Mouse (Mus musculus): ENCODE results near the gene Pmf1.
A peak's percentile ranks its signal among the peaks of the same experiment; 100 is the strongest.

The Pmf1 gene

DNA sequence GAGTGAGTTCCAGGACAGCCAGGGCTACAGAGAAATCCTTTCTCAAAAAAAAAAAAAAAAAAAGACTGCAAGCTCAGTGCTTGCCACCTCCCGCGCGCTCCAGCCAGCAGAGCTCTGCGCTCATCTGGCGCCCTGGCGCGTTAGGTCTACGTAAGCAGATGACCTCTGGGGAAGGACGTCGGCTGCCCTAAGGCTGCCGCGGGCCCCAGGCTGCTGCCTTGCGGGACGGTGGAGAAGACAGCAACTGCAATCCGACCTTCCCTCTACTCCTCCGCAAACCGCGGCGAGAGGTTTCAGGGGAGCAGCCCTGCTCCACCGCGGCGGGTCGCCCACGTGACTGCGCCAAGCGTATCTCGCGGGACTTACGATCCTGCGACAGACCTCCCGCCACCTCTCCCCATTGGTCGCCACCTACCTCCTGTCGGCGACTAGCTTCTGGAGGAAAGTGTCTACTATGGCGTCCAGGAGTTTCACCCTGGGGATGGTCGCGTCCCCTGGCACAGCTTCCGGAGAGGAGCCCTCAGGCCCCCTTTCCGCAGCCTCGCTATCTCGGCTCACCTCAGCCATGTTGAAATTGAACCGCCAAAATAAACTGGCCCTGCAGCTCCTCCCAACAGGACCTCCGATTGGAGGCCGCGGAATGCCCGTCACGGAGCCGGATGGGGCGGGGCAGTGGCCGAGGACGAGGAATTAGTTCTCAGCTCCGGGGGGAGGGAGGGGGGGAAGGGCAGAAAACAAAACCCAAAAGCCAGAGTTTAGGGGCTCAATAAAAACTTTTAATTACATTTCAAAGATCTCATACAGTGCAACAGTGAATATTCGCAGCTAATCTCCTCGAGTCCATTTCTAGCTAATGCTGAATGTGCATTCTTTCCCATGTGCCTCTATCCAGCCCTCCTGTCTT lies at the start of gene Pmf1:
Gene Pmf1 (minus strand): TSS at position 591 of the 904 bp plus-strand sequence.
- peak; percentile 95 for DNase-seq

DNA sequence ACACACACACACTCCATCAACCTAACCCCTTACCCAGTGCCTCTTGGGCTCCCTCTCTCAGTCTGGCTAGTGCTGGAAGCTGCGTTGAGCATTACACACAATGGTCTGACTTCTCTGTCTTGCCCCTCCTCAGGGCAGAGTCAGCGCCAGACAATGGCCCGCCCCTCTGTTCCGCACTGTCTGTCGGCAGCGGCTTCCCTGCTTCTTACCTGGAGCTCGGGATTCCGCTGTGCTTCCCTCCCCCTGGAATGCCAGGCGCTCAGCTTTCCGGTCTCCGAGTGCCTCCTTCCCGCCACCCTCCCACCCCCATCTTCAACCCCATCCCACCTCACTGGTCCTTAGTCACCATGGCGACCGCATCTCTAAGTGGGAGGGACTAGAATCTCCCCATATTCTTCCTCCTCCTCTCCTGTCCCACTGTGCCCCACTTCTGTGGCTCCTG lies 48.7 kb upstream of the Pmf1 start:
- peak; percentile 70 for DNase-seq

DNA sequence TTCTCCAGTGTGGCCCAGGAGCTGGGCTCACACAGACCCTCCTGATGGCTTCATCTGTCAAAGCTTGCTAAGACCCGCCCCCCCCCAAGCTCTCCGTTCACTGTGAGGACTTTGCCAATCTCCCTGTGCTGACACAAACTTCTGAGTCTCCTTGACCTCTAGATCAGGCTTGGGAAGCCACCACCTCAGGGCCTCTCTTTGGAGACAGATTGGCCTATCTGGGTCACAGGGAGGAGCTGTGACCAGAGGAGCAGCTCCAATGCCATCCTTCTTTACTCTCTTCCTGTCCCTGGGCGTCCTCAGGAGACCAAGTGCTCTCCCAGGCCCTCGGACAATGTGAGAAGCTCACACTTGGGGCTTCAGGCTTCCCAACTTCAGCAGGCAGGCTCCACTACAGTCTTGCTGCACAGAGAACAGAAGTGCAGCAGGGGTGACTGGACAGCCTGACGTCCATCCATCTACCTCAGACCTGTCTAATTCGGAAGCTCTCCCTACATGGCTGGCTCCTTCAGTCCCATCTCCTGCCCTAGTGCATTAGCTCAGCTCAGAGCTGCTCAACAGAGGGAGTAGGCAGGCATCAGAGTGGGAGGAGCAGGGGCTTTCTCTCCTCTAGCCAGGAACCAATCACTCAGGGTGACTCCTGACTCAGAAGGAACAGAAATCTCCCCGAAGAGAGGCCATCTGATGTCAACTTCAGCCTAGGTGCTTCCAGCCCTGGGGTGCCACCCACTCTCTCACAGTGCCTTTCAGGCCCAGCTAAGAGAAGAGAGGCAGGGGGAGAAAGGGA lies 46.8 kb upstream of the Pmf1 start:
- no peak for DNase-seq

DNA sequence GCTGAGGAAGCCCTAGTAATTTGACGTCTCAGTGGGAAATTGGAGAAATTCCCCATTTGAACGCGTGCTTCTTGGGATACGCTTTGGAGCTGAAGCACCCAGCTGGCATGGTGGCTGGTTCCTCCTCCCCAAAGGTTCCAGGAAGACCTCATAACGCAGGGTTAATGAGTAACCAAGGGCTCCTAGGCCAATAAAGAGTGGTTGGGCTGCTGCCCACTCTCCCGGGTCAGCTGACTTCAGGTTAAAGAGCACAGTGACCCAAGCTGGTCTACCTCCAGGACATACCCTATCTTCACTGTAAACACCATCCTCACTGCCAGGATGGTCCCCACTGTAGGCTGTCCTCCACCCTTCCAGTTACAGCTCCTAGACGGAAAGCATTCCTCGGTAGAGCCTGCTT lies 46.2 kb upstream of the Pmf1 start:
- DNase-seq: no peak

DNA sequence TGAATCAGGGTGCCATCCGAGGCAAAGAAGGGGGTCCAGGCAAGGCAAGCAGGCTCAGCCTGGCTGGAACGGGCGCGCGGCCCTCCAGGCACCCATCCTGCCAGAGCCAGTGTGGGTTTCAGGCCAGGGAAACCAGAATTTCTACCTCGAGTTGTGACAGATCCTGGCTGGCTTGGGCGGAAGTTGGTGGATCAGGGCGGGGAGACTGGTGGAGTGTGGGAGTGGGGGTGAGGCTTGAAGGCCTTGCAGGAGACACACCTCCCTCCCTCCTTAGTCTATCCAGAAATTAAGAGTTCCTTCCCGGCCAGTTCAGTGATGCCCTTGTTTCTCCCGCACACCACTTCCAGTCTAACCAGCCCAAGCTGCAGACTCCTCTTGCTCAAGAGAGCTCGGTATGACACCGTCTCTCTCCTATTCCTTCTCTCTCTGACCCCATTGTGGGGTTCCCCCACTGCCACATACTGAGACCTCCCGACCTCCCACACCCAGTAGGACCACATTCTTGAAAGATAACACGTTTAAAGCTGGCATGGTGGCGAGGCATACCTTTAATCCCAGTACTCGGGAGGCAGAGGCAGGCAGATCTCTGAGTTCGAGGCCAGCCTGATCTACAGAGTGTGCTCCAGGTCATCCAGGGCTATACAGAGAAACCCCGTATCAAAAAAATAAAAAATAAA lies 45.6 kb upstream of the Pmf1 start:
- DNase-seq: no peak

DNA sequence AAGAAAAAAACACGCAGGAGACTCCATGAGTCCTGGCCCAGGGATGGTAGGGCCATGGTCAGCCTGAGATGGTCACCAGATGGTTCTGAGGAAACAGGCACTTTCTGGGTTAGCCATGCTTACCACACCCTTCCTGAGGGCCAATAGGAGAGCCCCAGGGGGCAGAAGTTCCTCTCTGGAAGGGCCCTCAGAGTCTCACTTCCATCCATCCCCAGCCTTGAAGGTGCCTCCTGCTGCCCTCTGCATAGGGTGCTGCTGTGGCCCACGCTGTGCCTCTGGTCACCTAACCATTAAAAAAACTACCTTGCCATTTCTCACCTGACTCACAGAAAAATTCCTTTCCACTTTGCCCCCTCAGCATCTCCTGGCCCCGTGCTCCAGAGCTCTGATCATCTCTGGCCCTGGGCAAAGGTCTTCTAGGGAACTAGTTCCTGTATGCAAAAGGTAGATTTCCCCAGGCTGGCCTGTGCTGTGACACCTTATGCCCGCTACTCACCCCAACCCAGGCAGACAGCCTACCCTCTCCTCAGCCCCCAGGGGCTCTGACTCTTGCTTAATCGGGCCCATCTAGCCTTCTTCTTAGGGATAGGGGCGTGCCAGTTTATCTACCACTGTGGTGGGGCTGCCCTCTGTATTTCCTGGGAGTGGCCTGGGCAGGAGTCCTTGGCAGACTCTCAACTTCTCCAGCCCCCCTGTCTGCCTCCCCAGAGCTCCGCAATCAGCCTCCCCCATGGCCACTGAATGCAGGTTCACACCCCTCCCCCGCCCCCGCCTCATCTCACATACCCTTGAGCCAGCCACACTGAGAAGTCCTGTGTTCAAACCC lies 44.8 kb upstream of the Pmf1 start:
- no peak for DNase-seq

DNA sequence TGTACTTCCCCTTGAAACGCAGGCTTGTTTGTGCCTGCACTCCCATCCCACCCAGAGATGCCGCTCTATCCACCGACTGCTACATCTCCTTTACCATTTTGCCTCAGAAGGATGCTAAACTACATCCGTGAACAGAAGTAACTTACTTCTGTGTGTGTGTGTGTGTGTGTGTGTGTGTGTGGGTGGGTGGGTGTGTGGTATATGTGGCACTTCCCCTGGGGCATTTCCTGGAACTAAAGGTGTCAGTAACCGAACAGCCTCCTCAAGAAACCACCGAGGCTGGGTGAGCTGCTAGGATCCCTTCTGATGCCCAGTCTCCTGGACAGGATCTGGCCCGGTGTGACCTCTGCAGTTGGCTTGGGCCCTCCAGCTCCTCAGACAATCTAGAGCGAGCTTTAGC lies 43.9 kb upstream of the Pmf1 start:
- DNase-seq: no peak

DNA sequence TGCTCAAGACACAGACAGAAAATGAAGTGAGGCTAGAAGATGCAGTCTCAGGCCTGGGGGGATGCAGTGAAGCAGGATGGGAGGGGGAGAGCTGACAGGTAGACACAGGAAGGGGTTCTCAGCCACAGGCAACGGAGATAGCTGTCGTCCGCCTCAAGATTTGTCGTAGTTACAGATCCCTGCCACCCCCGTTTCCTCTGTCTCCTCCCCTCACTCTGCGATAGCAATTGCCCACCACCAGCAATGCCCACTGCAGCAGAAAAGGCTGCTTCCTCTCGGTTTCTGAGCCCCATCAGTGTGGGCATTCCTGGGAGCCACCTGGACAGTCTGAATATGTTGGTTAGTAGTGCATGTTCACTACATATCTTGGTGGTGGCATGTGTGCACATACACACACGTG lies 43.2 kb upstream of the Pmf1 start:
- DNase-seq: no peak

DNA sequence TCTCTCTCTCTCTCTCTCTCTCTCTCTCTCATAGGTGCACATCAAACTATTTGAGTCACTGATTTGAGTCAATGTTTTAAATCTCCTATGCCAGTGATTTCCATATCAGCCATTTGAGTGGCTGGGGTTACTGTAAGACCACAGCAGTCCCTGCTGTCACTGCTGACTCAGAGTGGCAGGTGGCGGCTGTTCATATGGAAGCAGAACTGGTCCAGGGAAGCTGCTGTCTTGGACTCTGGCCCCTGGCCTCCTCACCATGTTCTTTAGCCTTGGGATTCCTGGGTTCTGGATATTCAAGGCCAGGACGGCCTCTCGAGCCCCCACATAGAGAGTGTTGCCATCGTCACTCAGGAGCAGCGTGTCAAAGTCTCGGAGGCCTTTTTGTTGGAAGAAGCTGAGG lies 42.6 kb upstream of the Pmf1 start:
- no peak for DNase-seq

DNA sequence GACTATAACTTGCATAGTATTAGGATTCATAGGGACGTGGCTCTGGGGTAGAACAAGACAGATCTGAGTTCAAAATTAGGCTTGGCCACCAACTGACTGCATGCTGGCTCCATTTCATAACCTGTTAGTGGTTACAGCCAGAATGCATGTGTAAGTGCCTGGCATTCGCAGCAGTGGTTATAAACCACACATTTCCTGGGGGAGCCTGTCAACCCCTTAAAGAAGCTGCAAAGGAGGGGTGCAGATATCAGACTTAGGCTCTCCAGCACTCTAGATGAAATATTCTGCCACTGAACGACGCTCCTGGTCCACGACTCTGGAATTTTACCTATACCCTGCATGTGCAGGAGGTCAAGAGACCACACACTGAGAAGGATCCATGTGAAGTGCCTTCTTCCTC lies 42.1 kb upstream of the Pmf1 start:
- no peak for DNase-seq

DNA sequence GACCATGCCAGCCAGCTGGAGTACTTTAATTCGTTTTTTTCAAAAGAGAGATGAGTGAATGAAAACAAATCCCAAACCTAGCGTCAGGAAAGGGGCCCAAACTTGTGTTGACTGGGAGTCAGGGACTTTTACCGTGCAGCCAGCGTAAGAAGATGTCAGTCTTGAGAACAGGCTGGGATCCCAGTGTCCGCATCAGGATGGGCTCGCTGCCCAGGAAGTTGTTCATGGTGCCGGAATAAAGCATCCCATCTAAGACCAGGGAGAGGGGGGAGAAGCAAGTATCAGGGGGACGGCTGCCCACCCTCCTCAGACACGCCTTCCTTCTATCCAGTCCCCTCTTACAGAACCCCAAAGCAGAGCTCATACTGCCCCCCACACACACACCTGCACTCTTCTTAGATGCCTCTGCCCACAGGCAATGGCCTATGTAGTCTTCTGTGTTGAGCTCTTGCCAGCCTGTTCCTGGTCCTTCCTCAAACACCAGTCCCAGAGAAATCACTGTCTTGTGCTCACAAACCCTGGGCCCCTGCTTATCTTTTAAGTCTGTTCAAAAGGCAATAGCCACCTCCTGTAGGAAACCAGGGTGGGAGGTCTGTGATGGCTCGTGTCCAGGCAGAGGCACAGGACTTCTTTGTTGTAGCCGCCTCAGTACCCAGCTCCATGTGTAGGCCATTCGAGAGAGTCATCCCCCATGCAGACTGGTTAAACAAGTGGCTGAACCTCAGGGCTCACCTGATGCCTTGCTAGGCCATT lies 40.4 kb upstream of the Pmf1 start:
- DNase-seq: no peak

DNA sequence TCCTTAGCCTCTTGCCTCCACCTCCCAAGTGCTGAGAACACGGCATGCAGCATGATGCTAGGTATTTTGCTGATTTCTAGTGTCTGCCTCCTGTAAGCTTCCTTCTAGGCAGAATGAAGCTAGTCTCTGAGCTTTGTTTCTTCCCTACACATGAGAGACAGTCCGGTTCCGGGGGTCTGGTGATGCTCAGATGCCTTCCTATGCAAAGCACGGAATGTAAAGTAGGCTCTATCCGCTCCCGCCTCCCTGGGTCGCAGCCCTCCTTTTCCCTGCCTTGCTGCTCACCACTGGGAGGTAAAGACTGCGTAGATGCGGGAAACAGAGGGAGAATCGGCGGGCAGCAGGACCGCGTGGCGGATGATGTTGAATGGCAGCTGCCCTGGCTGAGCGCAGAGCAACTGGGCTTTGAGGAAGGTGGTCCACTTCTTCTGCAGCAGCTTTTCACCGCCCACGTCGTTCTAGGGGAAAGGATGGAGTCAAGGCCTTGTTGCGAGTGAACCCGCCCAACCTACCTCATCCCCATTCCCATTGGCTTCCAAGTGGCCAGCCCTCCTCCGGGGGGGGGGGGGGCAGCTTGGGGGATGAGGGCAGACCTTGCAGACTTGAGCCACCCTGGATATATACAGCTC lies 39.4 kb upstream of the Pmf1 start:
- DNase-seq: peak; percentile 76

DNA sequence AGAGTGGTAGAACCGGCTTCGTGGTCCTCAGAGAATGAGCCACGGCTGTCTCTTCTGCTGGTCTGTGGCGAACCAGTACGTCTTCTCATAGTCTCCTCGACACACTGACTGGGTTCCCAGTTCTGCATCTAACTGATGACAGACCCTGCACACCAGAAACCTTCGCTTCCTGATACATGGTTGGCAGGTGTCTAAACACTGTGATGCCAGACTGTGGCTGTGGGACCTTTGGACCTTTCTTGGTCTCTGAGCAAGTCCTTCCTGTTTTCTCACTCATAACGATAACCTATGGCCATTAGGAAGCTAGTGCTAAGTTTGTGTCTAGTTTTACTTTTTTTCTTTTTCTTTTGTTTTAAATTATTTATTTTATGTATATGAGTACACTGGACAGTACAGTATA lies 38.3 kb upstream of the Pmf1 start:
- DNase-seq: no peak

DNA sequence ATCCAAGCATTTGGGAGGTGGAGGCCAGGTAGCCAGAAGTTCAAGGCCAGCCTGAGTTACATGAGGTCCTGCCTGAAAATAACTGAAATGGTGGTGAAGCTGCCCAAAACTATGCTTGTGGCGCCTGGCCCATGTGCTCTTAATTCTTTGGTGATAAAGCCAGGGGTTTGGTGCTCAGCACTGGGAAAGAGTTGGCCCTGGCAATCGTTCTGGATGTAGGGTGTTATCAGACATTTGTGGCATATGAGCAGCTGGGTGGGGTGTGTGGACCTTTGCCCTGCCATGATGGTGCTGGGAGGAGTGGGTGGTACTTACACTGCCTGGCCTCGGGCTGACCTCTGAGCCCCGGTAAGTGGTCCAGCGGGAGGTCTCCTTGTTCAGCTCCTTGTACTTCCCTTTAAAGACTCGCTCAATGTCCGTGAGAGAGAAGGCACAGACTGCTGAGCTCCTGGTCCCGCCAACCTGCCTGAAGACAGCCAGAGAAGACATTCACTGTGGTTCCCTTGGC lies 37.6 kb upstream of the Pmf1 start:
- no peak for DNase-seq

DNA sequence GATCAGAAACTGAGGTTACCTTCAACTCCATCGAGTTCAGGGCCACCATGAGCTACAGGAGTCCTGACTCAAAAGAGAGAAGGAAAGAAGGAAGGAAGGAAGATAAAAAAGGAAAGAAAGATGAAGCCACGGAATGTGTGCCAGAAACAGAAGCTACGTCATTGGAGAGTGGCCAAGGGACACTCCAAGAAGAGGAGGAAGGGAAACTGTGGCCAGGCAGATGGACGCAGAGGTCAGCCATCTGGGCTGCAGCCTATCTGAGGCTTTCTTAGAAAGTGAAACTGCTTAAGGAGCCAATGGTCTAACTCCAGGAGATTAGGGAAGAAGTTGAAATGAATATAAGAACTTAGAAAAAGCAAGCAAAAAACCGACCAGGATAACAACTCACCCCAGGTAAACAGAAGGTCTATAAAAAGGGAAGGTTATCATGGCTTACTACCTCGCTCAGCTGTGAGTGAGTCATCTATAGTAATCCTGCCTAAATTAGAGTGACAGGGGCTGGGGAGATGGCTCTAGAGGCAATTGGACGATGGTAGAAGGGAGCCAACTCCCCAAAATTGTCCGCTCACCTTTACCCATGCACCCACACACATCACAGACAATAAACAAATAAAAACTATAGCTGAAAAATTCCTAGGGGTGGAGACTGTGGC lies 36.5 kb upstream of the Pmf1 start:
- DNase-seq: no peak

DNA sequence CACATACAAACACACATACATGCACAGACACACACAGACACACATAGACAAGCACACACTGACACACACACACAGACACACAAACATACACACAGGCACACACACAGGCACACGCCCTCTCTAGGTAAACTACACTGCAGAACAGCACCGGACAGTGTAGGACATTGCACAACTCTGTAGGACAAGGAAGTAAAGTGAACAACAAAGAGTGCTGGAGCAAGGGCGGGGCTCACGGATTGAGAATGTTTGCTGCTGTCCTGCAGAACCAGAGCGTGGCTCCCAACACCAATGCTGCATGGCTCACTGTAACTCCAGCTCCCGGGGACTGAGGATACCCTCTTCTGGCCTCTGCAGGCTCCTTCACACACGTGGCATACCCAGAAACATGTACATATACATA lies 32.8 kb upstream of the Pmf1 start:
- DNase-seq: no peak

DNA sequence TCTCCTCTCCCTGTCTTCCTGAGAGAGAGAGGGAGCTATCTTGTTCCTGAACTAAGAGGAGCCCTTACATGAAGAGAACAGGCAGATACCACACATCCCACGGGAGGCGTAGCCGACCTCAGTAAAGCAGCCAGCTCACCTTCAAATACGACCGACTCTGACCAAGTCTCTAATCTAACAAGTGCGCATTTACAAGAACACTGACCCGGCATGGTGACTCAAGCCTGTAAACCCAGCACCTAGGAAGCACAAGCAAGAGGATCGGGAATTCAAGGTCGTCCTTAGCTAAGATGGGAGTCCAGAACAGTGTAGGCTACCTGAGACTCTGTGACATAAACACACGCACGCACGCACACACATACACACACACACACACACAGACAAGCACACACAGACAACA lies 32.4 kb upstream of the Pmf1 start:
- no peak for DNase-seq

DNA sequence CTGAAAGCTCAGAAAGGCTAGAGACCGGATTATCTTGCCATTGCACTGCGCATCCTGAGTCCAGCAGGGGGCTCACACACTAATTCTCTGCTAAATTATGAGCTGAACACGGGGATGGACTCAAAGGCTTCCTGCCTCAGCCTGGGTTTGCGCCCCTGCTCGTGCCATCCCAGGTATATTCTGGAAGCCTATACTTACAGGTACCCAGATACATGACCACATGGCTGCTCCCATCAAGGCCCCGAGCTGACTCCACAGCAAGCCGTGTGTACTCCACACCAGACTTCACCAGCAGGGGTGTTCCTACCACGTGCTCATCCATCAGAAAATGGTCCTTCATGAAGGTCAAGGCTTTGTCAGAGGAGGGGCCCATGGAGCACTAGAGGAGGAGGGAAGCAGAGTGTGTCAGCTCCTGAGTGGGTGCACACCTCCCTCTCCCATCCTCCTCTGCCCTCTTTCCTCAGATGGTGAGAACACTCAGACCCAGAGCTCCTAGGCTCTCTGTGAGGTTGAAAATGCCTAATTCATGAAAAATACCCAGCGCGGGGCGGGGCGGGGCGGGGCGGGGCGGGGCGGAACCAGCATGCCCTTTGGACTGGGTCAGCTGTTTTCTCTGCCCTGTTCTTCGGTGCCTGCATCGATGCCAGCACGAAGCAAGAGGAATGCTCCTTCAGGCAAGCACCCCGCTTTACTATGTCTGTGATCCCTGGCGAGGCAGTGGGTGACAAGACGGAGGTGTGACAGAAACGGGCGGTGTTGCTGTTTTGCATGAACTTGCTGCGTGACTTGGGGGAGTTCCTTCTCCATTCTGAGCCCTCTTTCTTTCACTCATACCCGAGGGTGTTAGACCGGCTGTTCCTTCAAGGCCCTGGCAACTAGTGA lies 30.6 kb upstream of the Pmf1 start:
- DNase-seq: peak; percentile 77

DNA sequence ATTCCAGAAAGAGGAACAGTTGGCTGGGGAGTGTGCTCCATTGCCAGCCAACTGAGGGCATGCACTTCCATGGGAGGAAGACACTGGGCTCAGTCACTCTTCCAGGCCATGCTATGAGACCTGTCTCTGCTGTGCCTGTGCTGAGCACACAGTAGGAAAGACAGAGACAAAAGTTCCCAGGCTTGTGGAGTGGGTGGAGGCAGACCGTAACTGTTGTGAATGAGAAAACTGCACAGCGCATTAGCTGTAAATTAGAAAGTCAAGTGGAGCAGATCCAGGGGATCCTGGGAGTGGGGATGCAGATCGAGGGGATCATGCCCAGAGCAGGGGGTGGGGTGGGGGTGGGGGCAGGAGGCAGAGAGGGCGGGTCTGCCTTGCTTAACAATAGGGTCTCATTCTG lies 29.5 kb upstream of the Pmf1 start:
- DNase-seq: no peak

DNA sequence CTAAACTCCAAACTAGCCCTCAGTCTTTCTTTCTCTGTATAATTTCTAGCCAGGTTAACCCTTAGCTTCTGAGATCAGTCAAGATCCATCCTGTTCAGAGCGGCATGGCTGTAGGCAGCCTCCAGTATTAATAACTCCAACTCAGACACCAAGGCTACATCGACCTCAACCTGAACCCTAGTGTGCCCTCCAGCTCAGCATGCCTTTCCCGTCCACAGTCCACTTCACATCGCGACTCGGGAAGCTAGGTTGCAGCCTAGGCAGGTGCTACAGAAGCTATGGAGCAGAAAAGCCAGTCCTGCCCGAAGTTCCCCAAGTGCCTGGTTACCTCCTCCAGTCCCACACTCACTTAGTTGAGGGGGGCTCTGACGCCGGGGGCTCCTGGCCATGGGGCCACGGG lies 27.3 kb upstream of the Pmf1 start:
- no peak for DNase-seq
